Mouse (Mus musculus): ENCODE measurements around the gene Sdf2l1. TPM values are rescaled to one million over a fixed set of nuclear protein-coding genes. Genes with fewer than 3 reads are reported as not detected.
A peak's percentile ranks its signal among the peaks of the same experiment; 100 is the strongest.

Gene Sdf2l1
- polyA plus RNA-seq, 1 experiment from 2014 or later = 145 TPM

GRCm38 (mm10) chr16:17104600-17104999 is 27.6 kb downstream of the Sdf2l1 start:
- peaks cover 84% of the 10 kb centered on the region for H3K36me3 ChIP-seq
- H3K4me1 ChIP-seq = 0 out of 2 replicates have a peak, but pooled peaks cover 1% of the 10 kb centered on the region
- WGBS = 91% methylated on average over 4 of the region's 4 CpGs
- no peak overlapping the region for H3K27ac ChIP-seq
- H3K4me3 ChIP-seq = no peak overlapping the region
- no peaks in the 10 kb centered on the region for H3K9me3 ChIP-seq
- no peak for DNase-seq (ENCODE audit: low spot score)
- no peaks in the 10 kb centered on the region for H3K27me3 ChIP-seq (ENCODE audit: insufficient read depth, poor library complexity, severe bottlenecking)

GRCm38 (mm10) chr16:17102630-17103220 is 29.5 kb downstream of the Sdf2l1 start:
- H3K36me3 ChIP-seq = peaks cover 93% of the 10 kb centered on the region
- H3K27ac ChIP-seq = no peak overlapping the region
- WGBS = 76% methylated on average over 7 of the region's 7 CpGs
- no peak overlapping the region for H3K4me3 ChIP-seq
- H3K9me3 ChIP-seq = no peaks in the 10 kb centered on the region
- no peak for DNase-seq (ENCODE audit: low spot score)
- H3K4me1 ChIP-seq = no peaks in the 10 kb centered on the region
- H3K27me3 ChIP-seq (ENCODE audit: insufficient read depth, poor library complexity, severe bottlenecking) = no peaks in the 10 kb centered on the region

GRCm38 (mm10) chr16:17096938-17097337 is 35.2 kb downstream of the Sdf2l1 start:
- Histone ChIP-seq H3K9me3 (no peaks in the 10 kb centered on the region), H3K27ac (no peak overlapping the region), H3K4me1 (no peaks in the 10 kb centered on the region), H3K36me3 (peaks cover 99% of the 10 kb centered on the region), H3K27me3 (ENCODE audit: insufficient read depth, poor library complexity, severe bottlenecking) (no peaks in the 10 kb centered on the region), H3K4me3 (no peak overlapping the region)
- no peak for DNase-seq (ENCODE audit: low spot score)
- 94% methylated on average over 3 of the region's 3 CpGs for WGBS

GRCm38 (mm10) chr16:17088346-17088745 is 43.8 kb downstream of the Sdf2l1 start:
- no peak for DNase-seq (ENCODE audit: low spot score)
- Histone ChIP-seq H3K36me3 (peaks cover 96% of the 10 kb centered on the region), H3K9me3 (no peaks in the 10 kb centered on the region), H3K27ac (no peak overlapping the region), H3K27me3 (ENCODE audit: insufficient read depth, poor library complexity, severe bottlenecking) (no peaks in the 10 kb centered on the region), H3K4me3 (no peak overlapping the region), H3K4me1 (peaks cover 15% of the 10 kb centered on the region)
- 84% methylated on average over 3 of the region's 3 CpGs for WGBS

GRCm38 (mm10) chr16:17086669-17087193 is 45.5 kb downstream of the Sdf2l1 start:
- Histone ChIP-seq H3K27me3 (ENCODE audit: insufficient read depth, poor library complexity, severe bottlenecking) (no peaks in the 10 kb centered on the region), H3K36me3 (peaks cover 91% of the 10 kb centered on the region), H3K27ac (no peak overlapping the region), H3K9me3 (no peaks in the 10 kb centered on the region), H3K4me3 (no peak overlapping the region), H3K4me1 (peaks cover 15% of the 10 kb centered on the region)
- 80% methylated on average over 13 of the region's 13 CpGs for WGBS
- no peak for DNase-seq (ENCODE audit: low spot score)

GRCm38 (mm10) chr16:17086241-17086640 is 45.9 kb downstream of the Sdf2l1 start:
- Histone ChIP-seq H3K27me3 (ENCODE audit: insufficient read depth, poor library complexity, severe bottlenecking) (no peaks in the 10 kb centered on the region), H3K9me3 (no peaks in the 10 kb centered on the region), H3K4me3 (no peak overlapping the region), H3K27ac (no peak overlapping the region), H3K36me3 (peaks cover 90% of the 10 kb centered on the region), H3K4me1 (peaks cover 15% of the 10 kb centered on the region)
- DNase-seq (ENCODE audit: low spot score) = no peak
- WGBS = 76% methylated on average over 3 of the region's 3 CpGs

- no peaks in the 10 kb centered on the region for H3K9me3 ChIP-seq
- no peak for DNase-seq (ENCODE audit: low spot score)
- peaks cover 86% of the 10 kb centered on the region for H3K36me3 ChIP-seq
- no peaks in the 10 kb centered on the region for H3K27me3 ChIP-seq (ENCODE audit: insufficient read depth, poor library complexity, severe bottlenecking)
- H3K4me1 ChIP-seq = peaks cover 15% of the 10 kb centered on the region
- peak overlapping the region; percentile 36; the same call in 1 of the 2 replicates for H3K27ac ChIP-seq
- no peak overlapping the region for H3K4me3 ChIP-seq
- WGBS = 71% methylated on average over 4 of the region's 4 CpGs
Measured at GRCm38 (mm10) chr16:17085636-17086035, 46.5 kb downstream of the Sdf2l1 start.

- Histone ChIP-seq H3K9me3 (no peaks in the 10 kb centered on the region), H3K27me3 (ENCODE audit: insufficient read depth, poor library complexity, severe bottlenecking) (no peaks in the 10 kb centered on the region), H3K4me1 (peaks cover 15% of the 10 kb centered on the region), H3K4me3 (no peak overlapping the region), H3K36me3 (peaks cover 56% of the 10 kb centered on the region), H3K27ac (no peak overlapping the region)
- WGBS = 79% methylated on average over 6 of the region's 6 CpGs
- no peak for DNase-seq (ENCODE audit: low spot score)
Measured at GRCm38 (mm10) chr16:17082121-17082792, 49.9 kb downstream of the Sdf2l1 start.

MicroRNA genes within 50 kb of the gene (microRNA counts, 519-probe panel; counts per million panel counts)
- microRNA mmu-miR-130b = 6,877 counts per million, percentile 74 among the panel's probes with 10 or more counts
- 3,956 counts per million, percentile 21 among the panel's probes with 10 or more counts for microRNA mmu-miR-301b

Small RNA genes lying within 50 kb of the gene (microRNA-seq; reads per million reads assigned to microRNA genes)
- 5,171 reads per million, percentile 90 among the genes with 10 or more reads in this experiment for gene Mir130b
- 113 reads per million, percentile 52 among the genes with 10 or more reads in this experiment for gene Mir301b

Other genes with a start within 250 kb of the Sdf2l1 start
- gene Ppm1f, start 235.9 kb downstream of the Sdf2l1 start, polyA plus RNA-seq (2016; fragmentation: Nextera tagmentation; extraction: Ambion mirVana) = 29.2 and 41.0 TPM in 2 replicates
- 127 and 153 TPM in 2 replicates for gene Mapk1, start 149.0 kb downstream of the Sdf2l1 start, polyA plus RNA-seq (2016; fragmentation: Nextera tagmentation; extraction: Ambion mirVana)
- 16.6 and 27.6 TPM in 2 replicates for gene Ypel1, start 62.7 kb downstream of the Sdf2l1 start, polyA plus RNA-seq (2016; fragmentation: Nextera tagmentation; extraction: Ambion mirVana)
- gene Ppil2, start 21.1 kb downstream of the Sdf2l1 start, polyA plus RNA-seq (2016; fragmentation: Nextera tagmentation; extraction: Ambion mirVana) = 114 and 125 TPM in 2 replicates
- 56.0 and 84.9 TPM in 2 replicates for gene 2610318N02Rik, start 7.2 kb downstream of the Sdf2l1 start, polyA plus RNA-seq (2016; fragmentation: Nextera tagmentation; extraction: Ambion mirVana)
- gene Ydjc, start 12.2 kb upstream of the Sdf2l1 start, polyA plus RNA-seq (2016; fragmentation: Nextera tagmentation; extraction: Ambion mirVana) = 5.6 and 9.8 TPM in 2 replicates
- 0.36 and 0.55 TPM in 2 replicates for gene Ccdc116, start 14.8 kb upstream of the Sdf2l1 start, polyA plus RNA-seq (2016; fragmentation: Nextera tagmentation; extraction: Ambion mirVana)
- gene Ube2l3, start 70.3 kb upstream of the Sdf2l1 start, polyA plus RNA-seq (2016; fragmentation: Nextera tagmentation; extraction: Ambion mirVana) = 341 and 377 TPM in 2 replicates
- 0.28 and 0.49 TPM in 2 replicates for gene Rimbp3, start 76.2 kb upstream of the Sdf2l1 start, polyA plus RNA-seq (2016; fragmentation: Nextera tagmentation; extraction: Ambion mirVana)
- gene Hic2, start 101.2 kb upstream of the Sdf2l1 start, polyA plus RNA-seq (2016; fragmentation: Nextera tagmentation; extraction: Ambion mirVana) = 8.6 and 10.6 TPM in 2 replicates
- 7.3 and 7.7 TPM in 2 replicates for gene Tmem191c, start 143.7 kb upstream of the Sdf2l1 start, polyA plus RNA-seq (2016; fragmentation: Nextera tagmentation; extraction: Ambion mirVana)
- gene Serpind1, start 199.0 kb upstream of the Sdf2l1 start, polyA plus RNA-seq (2016; fragmentation: Nextera tagmentation; extraction: Ambion mirVana) = 1.3 and 20.4 TPM in 2 replicates

Measured in heart, embryonic 10.5 days (tissue).